Mouse (Mus musculus) erythroblast, embryonic 14.5 days (primary cell): ENCODE results near the gene Pdlim1.

Source experiments
- GATA1 ChIP-seq: IDR thresholded peaks from 2 replicates; pipeline ENCODE4 v1.6.1; 2012; ENCODE audit warnings: low read length, inconsistent platforms, mixed read lengths
- TAL1 ChIP-seq: IDR thresholded peaks from 3 replicates; pipeline ENCODE4 v1.6.1; 2012; ENCODE audit warnings: low read length, inconsistent platforms, mixed read lengths

DNA sequence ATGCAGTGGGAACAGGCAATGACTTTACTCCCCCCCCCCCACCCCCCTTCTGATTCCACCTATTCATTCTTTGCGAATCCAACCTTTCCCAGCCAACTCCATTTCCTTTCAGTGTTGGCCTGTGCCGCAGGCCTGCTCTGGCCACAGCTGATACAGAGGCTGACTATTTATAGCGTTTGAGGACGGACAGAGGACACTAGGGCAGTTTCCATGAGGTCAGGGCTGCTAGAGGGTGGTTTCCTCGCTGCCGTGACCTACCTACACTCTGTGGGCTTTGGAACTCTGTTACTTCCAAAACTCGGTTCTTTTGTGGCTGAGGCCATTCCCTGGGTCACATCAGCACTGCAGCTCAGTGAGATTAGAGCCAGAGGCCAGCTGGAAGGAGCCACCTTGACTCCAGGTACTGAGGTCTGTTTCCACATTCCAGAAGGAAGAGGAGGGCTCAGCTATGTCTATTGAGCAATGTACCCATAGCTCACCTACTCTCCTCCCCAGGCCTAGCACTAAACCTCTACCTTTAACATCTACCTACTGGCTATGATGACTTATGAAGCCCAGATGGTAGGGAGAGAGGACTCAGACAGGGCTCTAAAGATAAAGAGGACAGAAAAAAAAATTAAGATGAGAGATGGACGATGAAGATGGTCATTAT lies 6.9 kb upstream of the Pdlim1 start:
- TF ChIP-seq GATA1 (no peak), TAL1 (no peak)
